8 mouse cellular contexts compared by ENCODE assay signal in the genomic region with DNA sequence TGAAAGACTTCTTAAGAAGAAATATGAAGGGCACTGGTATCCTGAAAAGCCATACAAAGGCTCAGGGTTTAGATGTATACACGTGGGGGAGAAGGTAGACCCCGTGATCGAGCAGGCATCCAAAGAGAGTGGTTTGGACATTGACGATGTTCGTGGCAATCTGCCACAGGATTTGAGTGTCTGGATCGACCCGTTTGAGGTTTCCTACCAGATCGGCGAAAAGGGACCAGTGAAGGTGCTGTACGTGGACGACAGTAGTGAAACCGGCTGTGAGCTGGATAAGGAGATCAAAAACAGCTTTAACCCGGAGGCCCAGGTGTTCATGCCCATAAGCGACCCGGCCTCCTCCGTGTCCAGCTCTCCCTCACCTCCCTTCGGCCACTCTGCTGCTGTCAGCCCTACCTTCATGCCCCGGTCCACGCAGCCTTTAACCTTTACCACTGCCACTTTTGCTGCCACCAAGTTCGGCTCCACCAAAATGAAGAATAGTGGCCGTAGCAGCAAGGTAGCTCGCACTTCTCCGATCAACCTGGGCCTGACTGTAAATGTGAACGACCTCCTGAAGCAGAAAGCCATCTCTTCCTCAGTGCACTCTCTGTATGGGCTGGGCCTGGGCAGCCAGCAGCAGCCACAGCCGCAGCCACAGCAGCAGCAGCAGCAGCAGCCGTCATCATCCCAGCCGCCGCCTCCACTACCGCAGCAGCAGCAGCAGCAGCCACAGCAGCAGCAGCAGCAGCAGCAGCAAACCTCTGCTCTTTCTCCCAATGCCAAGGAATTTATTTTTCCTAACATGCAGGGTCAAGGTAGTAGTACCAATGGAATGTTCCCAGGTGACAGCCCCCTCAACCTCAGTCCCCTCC. TPM values are rescaled to one million over a fixed set of nuclear protein-coding genes. Genes with fewer than 3 reads are reported as not detected.
DNase-seq lines count a peak whose midpoint lies in the region; ATAC-seq and TF ChIP-seq lines count a peak whose summit lies in the region.
"Had no signal": no experiment of that assay in that cellular context is flagged by ENCODE, and none has a peak within 500 bp of the region (broad histone marks: within the 10 kb centered on the region; RNA-seq: fewer than 3 reads in every experiment).

No protein-coding gene starts in this region.

- no peak for DNase-seq in neural tube, embryonic 11.5 days (ENCODE audit: low spot score)
- no peak for DNase-seq in neural tube, embryonic 10.5 days (ENCODE audit: extremely low spot score, low spot score)
- peak; percentile 62 to 63 for DNase-seq in cerebellum, postnatal 25 days
- DNase-seq in hindbrain, postnatal 0 days (ENCODE audit: low spot score) = no peak
- no peak for DNase-seq in thymus, postnatal 0 days (ENCODE audit: low spot score)
- no peak for DNase-seq in urinary bladder, adult 18-20 months (ENCODE audit: low spot score in 2 of 2)
- DNase-seq: liver, embryonic 13.5 days had no signal

- no peak overlapping the region for H3K9ac ChIP-seq in neural tube, embryonic 11.5 days (ENCODE audit: low read length)
- peak overlapping the region; percentile 37 for H3K9ac ChIP-seq in hindbrain, postnatal 0 days (replicated peaks; ENCODE audit: low read length)
- peak overlapping the region; percentile 49 for H3K9ac ChIP-seq in neural tube, embryonic 12.5 days
- H3K9ac ChIP-seq: liver, embryonic 13.5 days had no signal

- H3K27ac ChIP-seq in neural tube, embryonic 11.5 days (ENCODE audit: low read depth, low read length) = no peak overlapping the region
- H3K27ac ChIP-seq in hindbrain, postnatal 0 days = no peak overlapping the region
- no peak overlapping the region for H3K27ac ChIP-seq in neural tube, embryonic 12.5 days
- H3K27ac ChIP-seq: liver, embryonic 13.5 days had no signal

- no peak overlapping the region; the same call in 1 of the 2 replicates for H3K4me3 ChIP-seq in neural tube, embryonic 11.5 days (ENCODE audit: low read depth, low read length)
- H3K4me3 ChIP-seq in hindbrain, postnatal 0 days (ENCODE audit: low read length) = peak overlapping the region; percentile 100
- H3K4me3 ChIP-seq in neural tube, embryonic 12.5 days = peak overlapping the region; percentile 31

- H3K27me3 ChIP-seq in neural tube, embryonic 11.5 days (ENCODE audit: control insufficient read depth, insufficient read depth, low read length) = no peaks in the 10 kb centered on the region
- H3K27me3 ChIP-seq in hindbrain, postnatal 0 days (ENCODE audit: insufficient read depth, low read length) = no peaks in the 10 kb centered on the region
- H3K27me3 ChIP-seq in neural tube, embryonic 12.5 days (replicated peaks) = no peaks in the 10 kb centered on the region

- 85% methylated on average over 29 of the region's 29 CpGs for WGBS in neural tube, embryonic 11.5 days
- 68% methylated on average over 29 of the region's 29 CpGs for WGBS in hindbrain, postnatal 0 days
- 77% methylated on average over 29 of the region's 29 CpGs for WGBS in neural tube, embryonic 12.5 days

- H3K4me1 ChIP-seq in neural tube, embryonic 11.5 days (ENCODE audit: control insufficient read depth, insufficient read depth, low read length) = peaks cover 13% of the 10 kb centered on the region
- H3K4me1 ChIP-seq in hindbrain, postnatal 0 days (ENCODE audit: insufficient read depth, low read length) = peaks cover 12% of the 10 kb centered on the region; the same call in 1 of the 2 replicates
- H3K4me1 ChIP-seq in neural tube, embryonic 12.5 days = peaks cover 22% of the 10 kb centered on the region

- H3K9me3 ChIP-seq in neural tube, embryonic 11.5 days (ENCODE audit: control insufficient read depth, low read length) = no peaks in the 10 kb centered on the region
- no peaks in the 10 kb centered on the region for H3K9me3 ChIP-seq in hindbrain, postnatal 0 days (ENCODE audit: low read length)
- H3K9me3 ChIP-seq in neural tube, embryonic 12.5 days = no peaks in the 10 kb centered on the region
- H3K9me3 ChIP-seq: liver, embryonic 13.5 days had no signal

- TF ChIP-seq CTCF in hindbrain, postnatal 0 days (IDR thresholded peaks at IDR 0.05; ENCODE audit: low read depth) = no peak

- ATAC-seq in neural tube, embryonic 11.5 days (ENCODE audit: insufficient read depth, low FRiP score, low TSS enrichment) = no peak
- no peak for ATAC-seq in hindbrain, postnatal 0 days
- no peak for ATAC-seq in neural tube, embryonic 12.5 days (ENCODE audit: low FRiP score, low read depth)

- no peaks in the 10 kb centered on the region; the same call in 1 of the 2 replicates for H3K36me3 ChIP-seq in neural tube, embryonic 11.5 days (ENCODE audit: control insufficient read depth, insufficient read depth, low read length)
- H3K36me3 ChIP-seq in hindbrain, postnatal 0 days (ENCODE audit: insufficient read depth, low read length) = peaks cover 9% of the 10 kb centered on the region
- peaks cover 10% of the 10 kb centered on the region for H3K36me3 ChIP-seq in neural tube, embryonic 12.5 days

- H3K4me2 ChIP-seq in neural tube, embryonic 11.5 days (ENCODE audit: low read depth) = peak overlapping the region; percentile 34
- H3K4me2 ChIP-seq in hindbrain, postnatal 0 days (ENCODE audit: low read depth, low read length) = peak overlapping the region; percentile 67
- peak overlapping the region; percentile 72 for H3K4me2 ChIP-seq in neural tube, embryonic 12.5 days (replicated peaks)

RNA-seq across cellular contexts. Expression of gene Tob1, which starts 2.7 kb away (rescaled TPM):
- polyA plus RNA-seq in neural tube, embryonic 11.5 days (2014; fragmentation: Nextera tagmentation; extraction: Ambion mirVana) = 33.3 and 35.6 TPM in 2 replicates
- 13.2 and 20.1 TPM in 2 replicates for total RNA-seq in hindbrain, postnatal 0 days (2014; rRNA removed)
- 33.9 and 34.8 TPM in 2 replicates for polyA plus RNA-seq in hindbrain, postnatal 0 days (2015; fragmentation: Nextera tagmentation; extraction: Ambion mirVana)
- polyA plus RNA-seq in neural tube, embryonic 12.5 days (2016; fragmentation: Nextera tagmentation; extraction: Ambion mirVana) = 41.7 and 43.3 TPM in 2 replicates
- 21.6 and 23.9 TPM in 2 replicates for polyA plus RNA-seq in thymus, postnatal 0 days (2015; fragmentation: Nextera tagmentation; extraction: Ambion mirVana)

RNA-seq across cellular contexts. Expression of gene Wfikkn2, which starts 31.8 kb away (rescaled TPM):
- 1.2 and 2.5 TPM in 2 replicates for polyA plus RNA-seq in neural tube, embryonic 11.5 days (2014; fragmentation: Nextera tagmentation; extraction: Ambion mirVana)
- 7.0 and 10.1 TPM in 2 replicates for total RNA-seq in hindbrain, postnatal 0 days (2014; rRNA removed)
- polyA plus RNA-seq in hindbrain, postnatal 0 days (2015; fragmentation: Nextera tagmentation; extraction: Ambion mirVana) = 10.4 and 10.5 TPM in 2 replicates
- polyA plus RNA-seq in neural tube, embryonic 12.5 days (2016; fragmentation: Nextera tagmentation; extraction: Ambion mirVana) = 3.3 and 3.7 TPM in 2 replicates
- 17.5 and 19.5 TPM in 2 replicates for polyA plus RNA-seq in thymus, postnatal 0 days (2015; fragmentation: Nextera tagmentation; extraction: Ambion mirVana)

Comparison
In these comparisons a context has a peak if more than half of its experiments do, and no peak if none do; other contexts are left out.
1. DNase-seq: peak in cerebellum, postnatal 25 days (2 of 2); none in neural tube, embryonic 11.5 days (single experiment), neural tube, embryonic 10.5 days (single experiment), hindbrain, postnatal 0 days (single experiment), thymus, postnatal 0 days (single experiment) and urinary bladder, adult 18-20 months (0 of 2).
2. Peak in every context shown above with its lines, with median percentiles within 50 percentile points of each other: H3K4me2 ChIP-seq.